Mouse (Mus musculus): ENCODE measurements at regions not wholly inside any gene's neighbourhood (a gene's known extent, or its start where the extent isn't known, plus 50 kb on each side); places are given as distances from the start of the nearest gene placed in this dataset.
A peak's percentile ranks its signal among the peaks of the same experiment; 100 is the strongest.

DNA sequence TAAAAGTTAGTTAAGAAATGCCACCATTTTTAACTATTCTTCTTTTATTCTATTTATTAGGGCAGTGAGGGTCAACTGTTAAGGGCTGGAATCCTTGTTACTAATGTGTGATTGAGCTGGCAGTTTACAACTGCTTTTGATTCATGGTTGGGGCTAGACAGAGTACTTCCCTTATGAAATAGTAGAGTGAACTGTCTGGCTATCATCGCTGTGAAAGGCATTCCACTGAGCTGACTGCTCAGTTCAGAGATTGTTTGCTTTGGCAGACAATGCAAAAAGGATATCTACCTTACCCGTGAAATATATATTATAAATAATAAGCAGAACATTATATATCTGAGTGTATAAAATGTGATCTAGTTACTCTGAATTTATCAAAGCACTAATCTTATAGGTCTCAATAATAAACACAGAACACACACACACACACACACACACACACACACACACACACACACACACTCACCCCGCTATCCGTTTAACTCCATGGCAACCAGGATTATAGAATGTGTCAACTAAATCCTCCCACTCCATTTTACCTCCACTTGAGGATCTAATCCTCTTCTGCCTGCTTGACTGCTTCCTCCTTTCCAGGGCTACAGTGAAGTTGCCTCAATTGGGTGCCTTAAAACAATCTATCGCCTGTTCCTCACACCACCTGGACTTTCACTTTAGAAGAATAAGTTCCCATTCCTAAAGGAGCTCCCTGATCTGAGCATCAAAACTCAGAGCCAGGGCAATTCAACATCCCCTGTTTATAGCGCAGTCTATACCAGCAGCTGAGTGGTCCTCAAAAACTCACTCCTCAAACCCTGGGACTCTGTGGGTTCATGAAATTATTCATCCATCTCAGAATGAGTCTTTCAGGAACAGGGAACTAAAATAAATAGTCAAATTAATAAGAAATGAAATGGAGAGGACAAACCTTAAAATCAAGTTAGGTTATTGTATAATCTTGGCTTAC is 126.6 kb downstream of the Gm9733 start:
- no peak for DNase-seq (ENCODE audit: low read depth)

DNA sequence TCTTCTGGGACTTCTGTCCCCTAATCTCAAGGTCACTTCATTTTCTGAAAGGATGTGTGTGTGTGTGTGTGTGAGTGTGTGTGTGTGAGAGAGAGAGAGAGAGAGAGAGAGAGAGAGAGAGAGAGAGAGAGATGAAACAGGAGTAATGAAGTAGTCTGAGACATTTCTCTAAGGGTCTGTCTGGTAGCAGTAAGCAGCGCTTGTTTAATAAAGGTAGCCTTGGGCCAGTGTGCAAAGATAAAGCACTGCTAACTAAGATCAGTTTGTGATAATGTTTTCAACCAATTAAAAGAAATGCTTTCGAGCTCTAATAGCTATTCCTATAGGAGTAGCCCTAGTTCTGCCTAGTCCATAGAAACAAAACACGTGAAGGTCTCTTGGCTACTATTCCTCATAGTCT is 119.7 kb downstream of the Gm9733 start:
- no peak for DNase-seq (ENCODE audit: low read depth)

DNA sequence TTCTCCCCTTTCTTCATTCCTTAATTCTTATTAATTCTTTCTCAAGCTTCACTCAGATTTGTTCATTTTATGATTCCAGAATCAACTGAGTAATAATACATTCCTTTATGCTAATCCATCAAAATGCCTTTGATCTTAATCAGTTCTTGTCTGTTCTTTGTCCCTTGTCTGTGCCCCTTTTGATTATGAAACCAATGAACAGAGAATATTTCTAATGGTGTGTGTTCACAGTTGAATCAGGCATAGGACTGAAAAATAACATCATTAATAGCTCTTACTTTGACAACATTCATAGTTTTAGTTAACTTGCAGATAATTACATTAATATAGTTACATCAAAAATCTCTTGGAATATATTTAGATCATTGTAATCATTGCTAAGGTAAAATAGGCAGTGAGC is 114.5 kb downstream of the Gm9733 start:
- DNase-seq (ENCODE audit: low read depth) = no peak

DNA sequence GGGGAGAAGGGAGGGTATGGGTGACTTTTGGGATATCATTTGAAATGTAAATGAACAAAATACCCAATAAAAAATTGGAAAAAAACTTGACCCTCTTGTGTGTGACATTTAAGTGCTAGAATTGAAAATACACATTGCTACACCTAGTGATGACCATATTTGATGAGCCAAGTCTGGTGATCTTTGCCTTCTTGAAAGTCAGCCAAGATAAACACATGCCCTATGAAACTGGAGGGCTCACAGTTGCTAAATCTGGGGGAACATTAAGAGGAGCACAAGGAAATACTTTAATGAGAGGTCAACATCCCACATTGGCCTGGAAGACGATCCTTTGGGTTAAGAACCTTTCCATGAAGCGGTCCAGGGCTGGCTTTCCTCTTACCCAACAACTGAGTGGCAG is 112.8 kb downstream of the Gm9733 start:
- no peak for DNase-seq (ENCODE audit: low read depth)

DNA sequence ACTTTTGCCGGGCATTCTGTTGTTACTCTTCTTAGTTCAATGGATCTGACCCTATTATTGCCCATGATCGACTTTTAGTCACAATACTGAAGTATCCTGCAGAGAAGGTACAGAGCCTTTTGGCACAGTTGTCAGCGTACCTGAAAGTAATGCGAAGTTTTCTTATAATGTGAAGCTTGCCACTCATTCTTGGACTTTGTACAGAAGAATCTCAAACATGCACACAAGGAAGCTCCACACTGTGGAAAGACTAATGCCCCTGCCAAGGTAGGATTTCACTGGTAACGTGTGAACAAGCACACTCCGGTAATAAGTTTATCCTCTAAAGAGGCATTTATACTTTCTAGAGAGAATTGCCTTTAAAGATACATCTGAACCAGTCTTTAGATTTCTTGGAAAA is 108.8 kb downstream of the Gm9733 start:
- DNase-seq (ENCODE audit: low read depth) = no peak

DNA sequence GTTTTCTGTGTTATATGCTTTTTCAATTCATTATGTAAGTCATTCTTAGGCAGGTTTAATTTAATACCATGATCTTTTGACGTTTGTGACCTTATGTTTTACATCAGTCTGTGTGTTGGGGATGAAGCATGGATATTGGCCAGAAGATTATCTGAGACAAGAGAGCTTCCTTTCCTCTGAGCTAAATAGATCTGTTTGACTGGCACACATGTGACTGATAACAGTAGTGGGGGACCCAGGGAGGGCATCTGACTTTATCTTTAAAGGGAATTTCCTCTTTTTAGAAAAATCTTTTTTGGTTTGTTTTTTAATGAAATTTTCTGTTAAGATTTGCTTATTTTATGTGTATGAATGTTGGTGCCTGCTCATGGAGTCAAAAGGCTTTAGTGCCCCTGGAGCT is 107.7 kb downstream of the Gm9733 start:
- no peak for DNase-seq (ENCODE audit: low read depth)

DNA sequence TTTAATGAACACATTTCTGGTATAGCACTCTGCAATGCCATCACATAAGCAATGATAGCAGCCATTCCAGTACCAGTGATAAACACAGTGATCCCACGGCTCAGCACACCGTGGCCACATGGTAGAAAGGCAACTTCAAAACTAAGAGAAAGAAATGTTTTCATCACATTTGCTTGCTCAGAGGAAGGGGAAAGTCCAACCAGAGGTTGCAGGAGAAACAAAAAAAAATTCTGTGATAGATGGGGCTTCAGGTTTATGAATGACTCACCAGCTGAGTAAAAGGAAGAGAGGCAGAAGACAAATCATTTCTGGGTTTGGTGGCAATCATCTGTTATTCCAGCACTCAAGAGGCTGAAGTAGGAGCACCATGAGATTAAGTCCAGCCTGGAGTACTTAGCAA is 103.5 kb downstream of the Gm9733 start:
- DNase-seq (ENCODE audit: low read depth) = no peak

DNA sequence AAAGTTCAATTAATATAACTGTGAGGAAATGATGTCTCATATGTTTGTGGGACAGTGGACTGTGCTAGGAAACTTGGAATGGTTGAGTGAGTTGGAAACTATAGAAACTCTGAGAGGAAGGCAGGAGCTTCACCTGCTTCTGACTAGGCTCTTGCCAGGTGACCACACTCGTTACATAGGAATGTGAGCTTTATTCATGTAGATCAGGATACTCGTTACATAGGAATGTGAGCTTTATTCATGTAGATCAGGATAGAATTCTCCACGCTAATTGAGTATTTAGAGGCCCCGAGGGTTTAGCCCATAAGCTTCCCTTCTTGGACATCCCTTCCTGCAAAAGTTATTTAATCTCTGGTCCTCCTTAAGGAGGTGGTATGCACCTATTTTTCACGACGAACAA is 101.9 kb downstream of the Gm9733 start:
- DNase-seq (ENCODE audit: low read depth) = no peak

DNA sequence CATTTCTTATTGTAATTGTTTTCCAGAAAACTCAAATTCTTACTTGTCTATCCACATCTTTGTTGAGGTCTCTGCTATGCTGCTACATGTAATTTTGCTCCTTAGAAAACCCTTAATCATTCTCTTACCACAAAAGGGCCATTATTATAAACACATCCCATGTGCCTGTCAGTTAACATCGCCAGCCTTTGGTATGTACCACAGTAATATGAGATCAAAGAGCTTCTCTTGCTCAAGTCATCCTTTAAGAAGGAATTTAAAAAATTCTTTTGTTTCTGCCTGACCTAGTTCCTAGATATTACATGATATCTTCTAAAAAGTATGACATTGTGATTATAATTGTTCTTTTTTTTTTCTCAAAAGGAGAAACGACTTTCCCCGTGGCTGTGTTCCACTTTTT is 100.7 kb downstream of the Gm9733 start:
- DNase-seq (ENCODE audit: low read depth) = no peak

DNA sequence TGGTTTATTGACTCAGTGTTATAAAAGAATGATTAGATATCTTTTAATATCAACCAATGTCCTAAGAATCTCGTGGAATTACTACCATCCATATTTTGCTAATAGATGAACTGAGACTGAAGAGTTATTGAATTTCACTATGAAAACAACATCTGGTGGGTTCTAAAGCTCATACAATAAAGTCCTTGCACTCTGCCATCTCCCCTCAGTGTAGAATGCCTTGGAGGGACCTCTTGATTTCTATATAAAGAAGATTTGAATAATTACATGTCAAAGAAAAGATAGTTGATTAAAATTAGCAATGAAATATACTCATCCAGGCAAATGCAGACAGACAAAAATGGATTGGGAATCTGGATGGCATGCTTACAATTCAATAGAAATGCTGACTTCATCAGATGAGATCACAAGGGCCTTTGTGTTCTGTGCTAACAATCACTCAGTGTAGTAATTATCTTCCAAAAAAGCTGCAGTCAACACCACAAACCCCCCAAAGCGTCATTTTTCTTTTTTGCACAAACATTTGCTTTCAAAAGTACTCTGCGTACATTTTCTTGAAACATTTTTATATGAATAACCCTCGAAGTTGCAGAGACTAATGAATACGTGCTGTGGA is 94.2 kb downstream of the Gm9733 start:
- no peak for DNase-seq (ENCODE audit: low read depth)

DNA sequence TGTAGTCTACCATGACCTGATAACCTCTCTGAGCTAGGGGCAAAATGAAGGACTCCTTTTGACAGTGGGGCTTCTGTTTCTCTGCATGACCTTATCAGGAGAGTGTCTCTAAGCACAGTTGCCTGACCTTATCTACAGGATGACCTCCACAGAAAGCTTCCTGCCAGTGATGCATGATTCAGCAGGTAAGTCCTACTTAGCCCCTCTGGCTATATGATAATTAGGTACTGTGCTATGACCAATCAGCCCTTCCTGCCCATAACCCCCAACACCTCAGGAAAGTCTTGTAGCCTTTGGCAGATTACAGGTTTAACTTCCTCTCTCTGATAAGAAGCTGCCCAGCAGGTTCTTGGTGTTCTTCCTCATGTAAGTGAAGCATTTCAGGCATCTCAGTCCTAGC is 89.7 kb downstream of the Gm9733 start:
- DNase-seq (ENCODE audit: low read depth) = no peak

DNA sequence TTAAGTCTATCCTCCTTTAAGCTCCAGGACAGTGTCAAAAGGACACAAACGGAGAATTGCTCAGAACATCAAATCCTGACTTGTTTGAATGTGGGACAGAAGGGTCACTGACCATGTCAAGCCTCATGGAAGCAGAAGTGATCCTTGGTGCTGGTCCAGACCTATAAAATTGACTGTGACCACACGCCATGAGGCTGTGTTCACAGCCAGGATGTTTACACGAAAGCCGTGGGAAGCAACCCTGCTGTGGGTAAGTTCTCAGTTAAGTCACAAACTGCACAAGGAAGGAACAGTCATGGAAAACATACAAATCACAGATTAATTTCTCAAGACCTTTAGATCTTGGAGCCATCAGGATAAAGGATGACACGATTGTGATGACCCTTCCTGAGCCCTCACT is 88.5 kb downstream of the Gm9733 start:
- no peak for DNase-seq (ENCODE audit: low read depth)

DNA sequence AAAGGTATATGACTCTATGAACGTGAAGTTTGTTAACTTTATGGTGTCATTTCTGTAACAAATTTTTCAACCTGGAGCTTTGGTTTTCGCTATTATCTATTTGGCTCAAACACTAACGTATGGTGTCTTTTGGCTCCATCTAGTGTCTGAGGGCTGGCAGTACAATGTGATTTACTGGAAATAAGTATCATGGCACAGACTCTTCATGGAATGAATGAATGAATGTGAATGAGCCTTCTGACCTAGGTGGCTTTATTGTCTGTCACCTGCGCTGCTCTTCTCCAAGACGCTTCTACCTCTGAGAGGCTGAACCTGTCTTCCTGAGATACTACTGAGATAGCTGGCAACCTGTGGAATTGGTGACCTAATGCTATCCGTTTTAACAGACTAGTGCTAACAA is 87.1 kb downstream of the Gm9733 start:
- peak; percentile 55 for DNase-seq (ENCODE audit: low read depth)
